Mouse (Mus musculus) E14TG2a.4 (cell line): Measurements from ENCODE around the gene Aff3.

ENCODE experiments used
- H3K27me3 ChIP-seq: 2 replicates; pipeline ENCODE4 v1.6.1; 2014; ENCODE audit warnings: low read length, control low read depth; ENCODE audit not compliant: insufficient read depth
- H3K36me3 ChIP-seq: 2 replicates; pipeline ENCODE4 v1.6.1; 2014; ENCODE audit warnings: low read length, control low read depth; ENCODE audit not compliant: insufficient read depth
- H3K4me1 ChIP-seq: replicated peaks from 2 replicates; pipeline ENCODE4 v1.6.1; 2014; ENCODE audit warnings: low read depth, low read length, control low read depth
- H3K4me3 ChIP-seq: replicated peaks from 2 replicates; pipeline ENCODE4 v1.5.1; 2014; ENCODE audit warnings: mild to moderate bottlenecking, low read length
- H3K9me3 ChIP-seq: 2 replicates; pipeline ENCODE4 v1.6.1; 2014; ENCODE audit warnings: low read length, control low read depth
- CTCF ChIP-seq: conservative IDR thresholded peaks from 2 replicates; pipeline ENCODE4 v1.5.1; 2014; ENCODE audit warnings: low read length
- NANOG ChIP-seq: IDR thresholded peaks from 2 replicates; pipeline ENCODE4 v1.6.1; 2014; ENCODE audit warnings: borderline replicate concordance, low read length, mixed read lengths
- POU5F1 ChIP-seq: IDR thresholded peaks from 2 replicates; pipeline ENCODE4 v1.6.1; 2014; ENCODE audit warnings: low read length, borderline replicate concordance

Aff3 gene

DNA sequence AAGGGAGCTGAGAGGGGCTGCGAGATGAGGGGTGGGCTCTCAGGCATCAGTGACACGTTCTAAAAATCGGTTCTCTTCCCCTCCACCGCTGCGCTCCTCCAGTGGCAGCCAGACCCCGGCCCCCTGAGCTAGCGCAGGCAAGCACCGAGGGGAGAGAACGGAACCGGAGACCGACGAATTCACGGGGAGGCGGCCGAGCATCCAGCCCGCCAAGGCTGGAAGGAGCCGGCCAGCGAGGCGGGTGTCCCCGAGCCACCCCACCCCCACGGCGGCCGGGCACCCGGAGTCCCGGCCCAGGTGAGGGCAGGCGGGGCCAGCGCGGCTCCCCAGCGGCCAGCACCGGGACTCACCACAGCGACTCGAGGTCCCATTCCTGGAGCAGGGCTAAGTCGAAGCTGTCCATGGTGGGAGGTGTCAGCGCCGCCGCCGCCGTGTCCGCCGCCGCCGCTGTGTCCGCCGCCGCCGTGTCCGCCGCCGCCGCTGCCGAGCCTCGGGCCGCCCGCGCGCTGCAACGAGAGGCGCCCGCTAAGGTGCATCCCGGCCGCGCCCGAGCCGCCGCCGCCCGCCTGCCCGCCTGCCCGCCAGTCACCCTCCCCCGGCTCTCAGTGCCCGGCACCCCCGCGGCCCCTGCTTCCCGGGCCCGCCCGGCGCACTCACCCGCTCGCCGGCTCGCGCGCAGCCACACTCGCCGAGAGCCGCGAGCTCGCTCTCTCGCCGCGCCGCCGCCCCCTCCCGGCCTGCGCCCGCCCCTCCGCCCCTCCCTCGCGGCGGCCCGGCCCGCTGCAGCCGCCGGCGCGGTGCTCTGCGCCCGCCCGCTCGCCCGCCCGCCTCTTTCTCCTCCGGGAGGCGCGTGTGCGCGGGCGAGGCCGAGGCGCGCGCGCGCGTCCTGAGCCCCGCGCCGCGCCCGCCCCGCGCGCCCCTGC lies 37.8 kb downstream of the Aff3 start:
- TF ChIP-seq NANOG = no peak
- TF ChIP-seq CTCF = no peak
- TF ChIP-seq POU5F1 = no peak

GRCm38 (mm10) chr1:38626388-38626738 lies 38.4 kb downstream of the Aff3 start:
- H3K36me3 ChIP-seq = no peaks in the 10 kb centered on the region
- peaks cover 57% of the 10 kb centered on the region for H3K27me3 ChIP-seq
- H3K9me3 ChIP-seq = no peaks in the 10 kb centered on the region
- peaks cover 58% of the 10 kb centered on the region for H3K4me1 ChIP-seq
- H3K4me3 ChIP-seq = peak overlapping the region; percentile 87
- no peak for TF ChIP-seq NANOG
- no peak for TF ChIP-seq POU5F1
- TF ChIP-seq CTCF = no peak

More for the DNA sequence above, 37.8 kb downstream of the Aff3 start:
- H3K36me3 ChIP-seq = no peaks in the 10 kb centered on the region
- H3K4me1 ChIP-seq = peaks cover 57% of the 10 kb centered on the region
- H3K9me3 ChIP-seq = no peaks in the 10 kb centered on the region
- H3K4me3 ChIP-seq = peak overlapping the region; percentile 87
- H3K27me3 ChIP-seq = peaks cover 60% of the 10 kb centered on the region

GRCm38 (mm10) chr1:38621840-38622239 lies 42.9 kb downstream of the Aff3 start:
- H3K4me3 ChIP-seq = no peak overlapping the region
- no peaks in the 10 kb centered on the region for H3K36me3 ChIP-seq
- TF ChIP-seq CTCF (no peak), NANOG (peak; percentile 51; the same call in 1 of the 2 replicates)
- H3K27me3 ChIP-seq = peaks cover 30% of the 10 kb centered on the region
- H3K9me3 ChIP-seq = no peaks in the 10 kb centered on the region
- peaks cover 66% of the 10 kb centered on the region for H3K4me1 ChIP-seq

GRCm38 (mm10) chr1:38620401-38620800 lies 44.4 kb downstream of the Aff3 start:
- Histone ChIP-seq H3K4me1 (peaks cover 56% of the 10 kb centered on the region), H3K36me3 (no peaks in the 10 kb centered on the region), H3K27me3 (peaks cover 16% of the 10 kb centered on the region), H3K9me3 (no peaks in the 10 kb centered on the region), H3K4me3 (0 out of 2 replicates have a peak overlapping the region, but pooled peaks have one; percentile 21)
- TF ChIP-seq NANOG (no peak), CTCF (no peak), POU5F1 (no peak)

GRCm38 (mm10) chr1:38606741-38607140 lies 58.0 kb downstream of the Aff3 start:
- Histone ChIP-seq H3K27me3 (no peaks in the 10 kb centered on the region), H3K9me3 (peaks cover 9% of the 10 kb centered on the region), H3K4me1 (peaks cover 11% of the 10 kb centered on the region), H3K4me3 (no peak overlapping the region), H3K36me3 (no peaks in the 10 kb centered on the region)
- no peak for TF ChIP-seq POU5F1

GRCm38 (mm10) chr1:38605426-38605825 lies 59.3 kb downstream of the Aff3 start:
- TF ChIP-seq CTCF (no peak), NANOG (no peak), POU5F1 (no peak)
- H3K4me3 ChIP-seq = no peak overlapping the region
- H3K4me1 ChIP-seq = peaks cover 20% of the 10 kb centered on the region
- peaks cover 3% of the 10 kb centered on the region; the same call in 1 of the 2 replicates for H3K27me3 ChIP-seq
- no peaks in the 10 kb centered on the region for H3K36me3 ChIP-seq
- H3K9me3 ChIP-seq = peaks cover 9% of the 10 kb centered on the region

DNA sequence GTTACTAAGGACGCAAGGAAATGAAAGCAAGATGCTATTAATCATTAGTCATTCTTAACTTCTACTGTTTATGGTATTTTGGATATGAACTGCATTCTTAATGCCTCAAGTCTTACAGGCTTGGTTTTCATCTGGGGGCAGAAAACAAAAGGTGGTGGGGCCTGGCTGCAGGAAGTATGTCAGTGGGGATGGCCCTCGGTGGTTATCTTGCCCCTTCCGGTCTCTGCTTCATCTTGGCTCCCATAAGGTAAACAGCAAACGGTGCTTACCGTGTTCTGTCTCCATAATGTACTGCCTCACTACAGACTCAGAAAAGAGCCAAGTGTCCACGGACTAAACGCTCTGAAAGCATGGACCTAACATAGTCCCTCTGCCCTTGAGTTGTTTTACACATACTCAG lies 60.1 kb downstream of the Aff3 start:
- no peak for TF ChIP-seq POU5F1
- no peak for TF ChIP-seq NANOG
- TF ChIP-seq CTCF = no peak
- Histone ChIP-seq H3K4me3 (no peak overlapping the region), H3K27me3 (peaks cover 3% of the 10 kb centered on the region; the same call in 1 of the 2 replicates), H3K4me1 (peaks cover 20% of the 10 kb centered on the region), H3K36me3 (no peaks in the 10 kb centered on the region), H3K9me3 (peaks cover 9% of the 10 kb centered on the region)

- peaks cover 3% of the 10 kb centered on the region; the same call in 1 of the 2 replicates for H3K27me3 ChIP-seq
- TF ChIP-seq CTCF (no peak), NANOG (no peak), POU5F1 (no peak)
- no peaks in the 10 kb centered on the region for H3K36me3 ChIP-seq
- peaks cover 20% of the 10 kb centered on the region for H3K4me1 ChIP-seq
- H3K9me3 ChIP-seq = no peaks in the 10 kb centered on the region
- no peak overlapping the region for H3K4me3 ChIP-seq
Observed at GRCm38 (mm10) chr1:38601802-38602508, 62.8 kb downstream of the Aff3 start.

DNA sequence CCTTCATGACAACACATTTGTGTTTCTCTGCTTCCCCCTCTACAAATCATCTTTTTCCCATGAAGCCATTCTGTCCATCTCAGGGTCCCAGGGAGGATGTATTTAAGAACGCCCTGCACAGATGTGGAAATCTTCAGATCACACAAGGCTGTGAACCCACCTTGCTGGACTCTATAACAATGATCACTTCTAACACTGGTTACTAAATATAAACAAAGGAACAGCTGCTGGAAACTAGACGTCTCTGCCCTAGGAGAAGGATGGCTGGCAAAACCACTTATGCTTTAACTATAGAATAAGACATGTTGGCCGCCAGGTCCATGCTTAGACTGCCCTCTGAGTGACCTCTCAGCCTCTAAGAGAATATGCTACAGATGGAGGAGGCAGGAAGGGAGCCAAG lies 69.4 kb downstream of the Aff3 start:
- H3K4me3 ChIP-seq = no peak overlapping the region
- H3K4me1 ChIP-seq = no peaks in the 10 kb centered on the region
- H3K36me3 ChIP-seq = no peaks in the 10 kb centered on the region
- H3K9me3 ChIP-seq = no peaks in the 10 kb centered on the region
- H3K27me3 ChIP-seq = no peaks in the 10 kb centered on the region
- no peak for TF ChIP-seq NANOG
- TF ChIP-seq POU5F1 = no peak
- TF ChIP-seq CTCF = no peak
